Mouse (Mus musculus) heart, adult 2 months (tissue): ENCODE data around the gene Tle2. TPM values are rescaled to one million over a fixed set of nuclear protein-coding genes. Genes with fewer than 3 reads are reported as not detected.

Experiments used
- DNase-seq, 2 experiments: peaks; one replicate each; pipeline ENCODE4 v3.0.0; 2021
- H3K27ac ChIP-seq: fragments of 200-600 bp; 2 replicates; pipeline ENCODE4 v1.8.1; 2022
- H3K27me3 ChIP-seq: fragments of 200-500 bp; 2 replicates; pipeline ENCODE4 v1.6.1; 2012; ENCODE audit warnings: mild to moderate bottlenecking, low read length, inconsistent platforms, mixed read lengths; ENCODE audit not compliant: control insufficient read depth, insufficient read depth
- H3K36me3 ChIP-seq: fragments of 200-500 bp; 2 replicates; pipeline ENCODE4 v1.6.1; 2012; ENCODE audit warnings: low read length, inconsistent platforms; ENCODE audit not compliant: control insufficient read depth, insufficient read depth
- H3K4me1 ChIP-seq: fragments of 200-500 bp; 2 replicates; pipeline ENCODE4 v1.6.1; 2011; ENCODE audit warnings: low read length; ENCODE audit not compliant: control insufficient read depth, insufficient read depth
- H3K4me3 ChIP-seq: fragments of 200-600 bp; 2 replicates; pipeline ENCODE4 v1.8.1; 2022
- H3K79me2 ChIP-seq: fragments of 200-500 bp; replicated peaks from 2 replicates; pipeline ENCODE4 v1.6.1; 2012; ENCODE audit warnings: mild to moderate bottlenecking, inconsistent platforms, low read length, moderate library complexity, mixed read lengths; ENCODE audit not compliant: control insufficient read depth, insufficient read depth
- H3K9ac ChIP-seq: fragments of 200-500 bp; 2 replicates; pipeline ENCODE4 v1.6.1; 2012; ENCODE audit warnings: low read depth, mild to moderate bottlenecking, control low read depth, inconsistent platforms, low read length, mixed read lengths
- CTCF ChIP-seq: fragments of 200-600 bp; IDR thresholded peaks from 2 replicates; pipeline ENCODE4 v1.8.1; 2022; ENCODE audit warnings: antibody characterized with exemption, mild to moderate bottlenecking, moderate library complexity
- EP300 ChIP-seq: fragments of 200-500 bp; IDR thresholded peaks from 2 replicates; pipeline ENCODE4 v1.6.1; 2011; ENCODE audit warnings: low read depth, low read length, control low read depth; ENCODE audit not compliant: insufficient read depth
- POLR2A ChIP-seq: fragments of 200-500 bp; IDR thresholded peaks from 2 replicates; pipeline ENCODE4 v1.6.1; 2011; ENCODE audit warnings: mild to moderate bottlenecking, low read depth, low read length, control low read depth; ENCODE audit not compliant: insufficient read depth
- WGBS: fragments of 180-500 bp; shearing (Covaris S2); methylation state at CpG from one replicate; pipeline ENCODE4 v1.1.7; 2018; 5-methylcytosine and 5-hydroxymethylcytosine counted together
- intact Hi-C: fragments of 180-260 bp; cut with DNase I; formaldehyde crosslinking; loops from one replicate; pipeline ENCODE4 v1.15.1; 2025
- polyA plus RNA-seq: library from polyadenylated mRNA; depleted of rRNA; stranded (reverse); fragments of >200 nt; gene quantifications from 2 replicates; pipeline ENCODE4 v1.2.3, GENCODE M21; 2012
- total RNA-seq, 2 experiments: library from RNA; stranded (reverse); gene quantifications; 2 replicates each; pipeline ENCODE4 v1.2.3; 2021

Tle2 gene
- total and polyA plus RNA-seq, 3 experiments: 6.8 to 43.8 (median 7.4) TPM

DNA sequence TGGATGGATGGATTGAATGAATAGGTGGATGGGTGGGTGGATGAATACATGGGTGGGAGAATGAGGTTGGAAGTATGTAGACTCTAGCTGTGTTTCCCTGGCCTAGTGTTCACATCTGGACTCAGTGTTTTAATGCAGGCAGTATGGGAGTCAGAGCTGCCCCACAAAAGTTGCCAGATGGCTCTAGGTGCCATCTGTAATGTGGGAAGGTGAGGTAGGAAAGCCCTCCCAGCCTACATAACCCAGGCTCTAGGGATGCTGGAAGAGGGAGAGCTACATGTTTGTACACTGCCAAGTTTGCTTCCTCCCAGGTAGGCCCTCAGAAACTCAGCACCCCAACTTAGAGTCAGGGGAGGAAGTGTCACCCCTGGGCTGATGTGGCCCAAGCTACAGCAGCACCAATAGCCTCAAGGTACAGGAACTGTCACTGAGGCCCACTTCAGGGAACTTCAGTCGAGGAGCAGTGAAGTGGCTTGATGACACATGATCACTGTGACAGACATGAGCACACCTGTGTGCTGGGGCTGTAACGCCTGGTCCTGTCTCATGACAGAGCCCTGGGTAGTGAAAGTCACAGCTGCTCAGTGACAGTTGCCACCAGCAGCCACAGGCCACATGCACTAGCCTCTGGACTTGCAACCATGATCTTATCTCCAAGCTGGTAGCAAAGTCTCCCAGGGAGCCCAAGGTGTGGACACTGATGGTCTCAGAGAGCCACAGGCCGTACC lies 35.9 kb upstream of the Tle2 start:
- H3K27me3 ChIP-seq: no peaks in the 10 kb centered on the region
- H3K4me1 ChIP-seq: peaks cover 32% of the 10 kb centered on the region
- intact Hi-C loops: no loop called here
- 76% methylated on average over 3 of the region's 3 CpGs for WGBS
- TF ChIP-seq CTCF (no peak), EP300 (no peak), POLR2A (no peak)
- no peak overlapping the region for H3K4me3 ChIP-seq
- H3K79me2 ChIP-seq: peaks cover 19% of the 10 kb centered on the region
- no peak overlapping the region for H3K27ac ChIP-seq
- no peak overlapping the region for H3K9ac ChIP-seq
- DNase-seq: no peak
- H3K36me3 ChIP-seq: no peaks in the 10 kb centered on the region

DNA sequence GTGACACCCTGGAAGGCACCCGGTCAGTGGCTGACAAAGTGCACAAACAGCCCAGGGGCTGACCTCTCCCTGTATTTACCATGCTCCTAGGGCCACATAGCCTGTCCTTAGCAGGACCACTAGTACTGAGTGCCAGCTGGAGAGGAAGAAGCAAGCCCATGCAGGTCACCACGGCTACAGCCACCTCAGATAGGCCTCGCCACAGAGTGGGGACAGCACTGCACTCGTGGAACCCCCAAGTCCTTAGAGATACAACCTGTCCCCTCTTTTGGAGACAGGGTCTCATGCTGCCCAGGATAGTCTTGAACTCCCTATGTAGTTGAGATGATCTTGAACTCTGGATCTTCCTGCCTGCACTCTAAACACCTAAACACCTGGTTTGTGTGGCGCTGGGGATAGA lies 33.0 kb upstream of the Tle2 start:
- Histone ChIP-seq H3K27ac (peak overlapping the region; percentile 88), H3K4me3 (peak overlapping the region; percentile 47), H3K36me3 (no peaks in the 10 kb centered on the region), H3K9ac (peak overlapping the region; percentile 55), H3K27me3 (no peaks in the 10 kb centered on the region), H3K4me1 (peaks cover 35% of the 10 kb centered on the region), H3K79me2 (peaks cover 19% of the 10 kb centered on the region)
- 17% methylated on average over 5 of the region's 5 CpGs for WGBS
- no peak for TF ChIP-seq POLR2A
- no peak for TF ChIP-seq CTCF
- no peak for TF ChIP-seq EP300
- intact Hi-C loops: no loop called here
- no peak for DNase-seq

DNA sequence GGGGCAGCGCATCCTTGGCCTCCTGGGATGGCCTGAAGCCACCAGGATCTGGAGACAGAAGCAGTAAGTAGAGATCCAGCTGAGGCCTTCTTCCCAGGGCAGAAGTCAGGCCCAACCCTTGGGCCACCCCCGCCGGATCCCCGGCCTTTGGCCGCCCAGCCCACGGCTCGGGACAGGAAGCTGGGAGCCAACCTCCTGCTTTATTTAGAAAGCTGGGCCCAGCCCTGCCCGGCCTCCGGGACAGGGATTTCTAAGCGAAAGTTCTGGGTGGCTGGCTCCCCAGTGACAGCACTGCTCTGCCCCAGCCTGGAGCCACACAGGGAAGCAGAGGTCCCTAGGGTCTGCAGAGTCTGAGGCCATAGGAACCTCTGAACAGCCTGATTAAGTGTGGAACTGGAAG lies 32.6 kb upstream of the Tle2 start:
- H3K4me3 ChIP-seq: peak overlapping the region; percentile 47
- WGBS: 8% methylated on average over 10 of the region's 10 CpGs
- intact Hi-C loops: no loop called here
- no peaks in the 10 kb centered on the region for H3K27me3 ChIP-seq
- H3K4me1 ChIP-seq: peaks cover 35% of the 10 kb centered on the region
- H3K79me2 ChIP-seq: peaks cover 19% of the 10 kb centered on the region
- DNase-seq: peak; percentile 82 to 88
- H3K27ac ChIP-seq: peak overlapping the region; percentile 88
- H3K9ac ChIP-seq: peak overlapping the region; percentile 62
- TF ChIP-seq CTCF (no peak), EP300 (no peak; the same call in 1 of the 2 replicates), POLR2A (peak; percentile 58)
- no peaks in the 10 kb centered on the region for H3K36me3 ChIP-seq

- intact Hi-C loops: no loop called here
- H3K4me1 ChIP-seq: peaks cover 33% of the 10 kb centered on the region
- H3K27me3 ChIP-seq: no peaks in the 10 kb centered on the region
- peak overlapping the region; percentile 95 for H3K9ac ChIP-seq
- TF ChIP-seq CTCF (no peak), EP300 (no peak), POLR2A (no peak)
- peaks cover 16% of the 10 kb centered on the region for H3K79me2 ChIP-seq
- peak overlapping the region; percentile 77 for H3K4me3 ChIP-seq
- DNase-seq: no peak
- peak overlapping the region; percentile 88 for H3K27ac ChIP-seq
- 66% methylated on average over 7 of the region's 7 CpGs for WGBS
- H3K36me3 ChIP-seq: no peaks in the 10 kb centered on the region
Observed at GRCm38 (mm10) chr10:81542727-81543460, 31.5 kb upstream of the Tle2 start.

DNA sequence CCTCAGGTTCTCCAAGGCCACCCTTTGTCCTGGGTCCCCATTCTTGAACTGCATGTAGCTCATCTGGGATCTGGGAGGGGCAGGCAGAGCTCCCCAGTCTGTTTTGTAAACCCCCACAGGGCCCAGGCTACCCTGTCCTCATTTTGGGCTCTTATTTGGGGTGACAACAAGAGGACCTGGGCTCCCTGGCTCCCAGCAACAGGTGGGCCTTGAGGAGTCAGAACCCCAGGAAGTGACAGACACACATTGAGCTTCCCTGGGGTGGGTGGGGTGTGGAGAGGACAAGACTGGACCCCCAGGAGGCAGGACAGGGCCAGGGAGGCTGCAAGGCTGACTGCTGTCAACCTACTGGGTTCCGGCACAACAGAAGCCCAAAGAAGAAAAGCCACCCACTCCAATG lies 30.7 kb upstream of the Tle2 start:
- WGBS: 50% methylated on average over 1 of the region's 1 CpGs
- intact Hi-C loops: no loop called here

More for the DNA sequence above, 30.7 kb upstream of the Tle2 start:
- Histone ChIP-seq H3K4me3 (peak overlapping the region; percentile 77), H3K79me2 (peaks cover 14% of the 10 kb centered on the region), H3K4me1 (peaks cover 31% of the 10 kb centered on the region), H3K27me3 (no peaks in the 10 kb centered on the region), H3K36me3 (no peaks in the 10 kb centered on the region), H3K9ac (peak overlapping the region; percentile 95), H3K27ac (peak overlapping the region; percentile 88)
- TF ChIP-seq POLR2A (no peak), EP300 (no peak), CTCF (no peak)
- no peak for DNase-seq
